Mouse (Mus musculus) heart, postnatal 0 days (tissue): ENCODE data around the gene U2af1l4. TPM values are rescaled to one million over a fixed set of nuclear protein-coding genes. Genes with fewer than 3 reads are reported as not detected.

Source experiments
- ATAC-seq: fragments of 200-750 bp; cut with Nextera tagmentation; 2 replicates; pipeline ENCODE4 v1.8.0; 2017; ENCODE audit warnings: low read depth, moderate number of reproducible peaks, moderate library complexity; ENCODE audit not compliant: insufficient read depth
- DNase-seq: peaks from one replicate; pipeline ENCODE4 v3.0.0-alpha.2; 2016; ENCODE audit warnings: low spot score
- H3K27ac ChIP-seq: fragments of 300-500 bp; sonication (generic); 2 replicates; pipeline ENCODE4 v1.5.1; 2014; ENCODE audit warnings: low read depth, mild to moderate bottlenecking
- H3K27me3 ChIP-seq: fragments of 300-500 bp; sonication (generic); 2 replicates; pipeline ENCODE4 v1.6.1; 2014; ENCODE audit warnings: low read length, mixed read lengths; ENCODE audit not compliant: control insufficient read depth, insufficient read depth
- H3K36me3 ChIP-seq: fragments of 300-500 bp; sonication (generic); replicated peaks from 2 replicates; pipeline ENCODE4 v1.6.1; 2014; ENCODE audit warnings: low read length, mixed read lengths; ENCODE audit not compliant: control insufficient read depth, insufficient read depth
- H3K4me1 ChIP-seq: fragments of 300-500 bp; sonication (generic); 2 replicates; pipeline ENCODE4 v1.6.1; 2014; ENCODE audit warnings: antibody characterized with exemption; ENCODE audit not compliant: control insufficient read depth, insufficient read depth
- H3K4me2 ChIP-seq: fragments of 300-500 bp; sonication (generic); 2 replicates; pipeline ENCODE4 v1.6.1; 2014; ENCODE audit warnings: low read depth, mild to moderate bottlenecking, low read length, moderate library complexity
- H3K4me3 ChIP-seq: fragments of 300-500 bp; sonication (generic); 2 replicates; pipeline ENCODE4 v1.5.1; 2014; ENCODE audit warnings: low read depth, low read length
- H3K9ac ChIP-seq: fragments of 300-500 bp; sonication (generic); replicated peaks from 2 replicates; pipeline ENCODE4 v1.6.1; 2014; ENCODE audit warnings: low read depth, low read length, mixed read lengths
- H3K9me3 ChIP-seq: fragments of 300-500 bp; sonication (generic); replicated peaks from 2 replicates; pipeline ENCODE4 v1.6.1; 2016; ENCODE audit warnings: low read length; ENCODE audit not compliant: control insufficient read depth
- CTCF ChIP-seq: IDR thresholded peaks from 2 replicates; pipeline ENCODE4 v1.5.1; 2016; ENCODE audit warnings: antibody characterized with exemption, control low read depth, low read depth
- EP300 ChIP-seq: IDR thresholded peaks from 2 replicates; pipeline ENCODE4 v1.6.1; 2016; ENCODE audit warnings: antibody characterized with exemption, low read depth
- WGBS: fragments of 180-500 bp; shearing (Covaris S2); extraction: QIAGEN DNeasy Blood & Tissue Kit; methylation state at CpG from one replicate; pipeline ENCODE4 v1.1.7; 2014; 5-methylcytosine and 5-hydroxymethylcytosine counted together
- polyA plus RNA-seq: library from polyadenylated mRNA; unstranded; fragments of >200 nt; fragmentation: Nextera tagmentation; extraction: Ambion mirVana; gene quantifications from 2 replicates; pipeline ENCODE4 v1.2.1, GENCODE M21; 2015
- total RNA-seq: library from RNA; depleted of rRNA; stranded (reverse); fragments of >200 nt; gene quantifications from 2 replicates; pipeline ENCODE4 v1.2.3, GENCODE M21; 2014; ENCODE audit warnings: low replicate concordance

The U2af1l4 gene
- total and polyA plus RNA-seq, 2 experiments from 2014 or later: 41.9 to 120 TPM

DNA sequence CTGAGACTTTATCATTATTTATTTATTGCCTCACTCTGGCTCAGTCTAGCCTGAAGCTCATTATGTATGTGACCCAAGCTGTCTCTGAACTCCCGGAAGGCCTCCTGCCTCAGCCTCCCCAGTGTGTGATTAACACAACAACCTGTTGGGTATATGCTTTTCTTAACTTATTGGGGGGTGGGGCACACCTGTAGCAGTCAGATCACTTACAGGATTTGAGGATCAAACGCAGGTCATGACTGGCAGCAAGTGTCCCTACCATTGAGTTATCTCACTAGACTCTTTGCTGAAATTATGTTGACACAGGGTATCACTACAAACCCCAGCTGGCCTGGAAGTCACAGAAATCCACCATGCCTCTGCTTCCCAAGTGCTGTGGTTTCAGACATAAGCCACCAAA, 2.8 kb upstream of the U2af1l4 start:
- Histone ChIP-seq H3K4me2 (peak overlapping the region; percentile 38; the same call in 1 of the 2 replicates), H3K4me3 (no peak overlapping the region), H3K36me3 (peaks cover 38% of the 10 kb centered on the region), H3K27me3 (no peaks in the 10 kb centered on the region), H3K4me1 (peaks cover 18% of the 10 kb centered on the region), H3K9ac (no peak overlapping the region), H3K27ac (no peak overlapping the region), H3K9me3 (no peaks in the 10 kb centered on the region)
- ATAC-seq (no peak), DNase-seq (no peak)
- 61% methylated on average over 2 of the region's 2 CpGs for WGBS
- TF ChIP-seq CTCF (no peak), EP300 (no peak)

DNA sequence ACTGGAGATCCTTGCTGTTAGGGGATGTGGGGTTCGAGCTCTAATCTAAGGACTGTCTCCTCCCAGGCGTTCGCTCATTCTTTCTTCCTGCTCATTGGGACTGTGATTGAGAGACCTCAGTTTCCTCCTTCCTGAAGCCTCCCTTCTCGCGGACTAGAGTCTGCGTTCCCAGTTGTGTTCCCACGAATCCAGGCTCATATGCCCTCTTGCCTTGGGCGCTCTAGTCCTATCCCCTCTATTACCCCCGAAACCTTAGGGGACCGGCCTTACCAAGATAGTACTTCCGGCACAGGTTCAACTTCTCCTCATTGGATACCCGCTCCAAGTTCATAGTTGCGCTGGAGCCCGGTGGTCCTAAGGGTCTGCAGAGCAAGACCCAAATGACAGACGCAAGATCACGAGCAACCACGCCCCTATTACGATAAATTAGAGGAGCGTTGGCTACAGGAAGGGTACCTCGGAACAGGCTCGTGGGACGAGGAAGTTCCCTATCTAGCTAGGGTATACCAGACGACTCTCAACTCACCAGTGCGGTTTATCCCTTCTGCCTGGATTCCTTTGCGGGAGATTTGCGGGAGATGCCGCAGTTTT, 480 bp upstream of the U2af1l4 start:
- H3K36me3 ChIP-seq: peaks cover 39% of the 10 kb centered on the region
- DNase-seq (no peak), ATAC-seq (no peak)
- H3K27me3 ChIP-seq: no peaks in the 10 kb centered on the region
- H3K27ac ChIP-seq: peak overlapping the region; percentile 65
- under 1% methylated on average over 27 of the region's 27 CpGs for WGBS
- no peaks in the 10 kb centered on the region for H3K9me3 ChIP-seq
- TF ChIP-seq EP300 (no peak), CTCF (no peak)
- peak overlapping the region; percentile 75 for H3K4me2 ChIP-seq
- H3K4me1 ChIP-seq: peaks cover 18% of the 10 kb centered on the region
- peak overlapping the region; percentile 78 for H3K4me3 ChIP-seq
- peak overlapping the region; percentile 79 for H3K9ac ChIP-seq

DNA sequence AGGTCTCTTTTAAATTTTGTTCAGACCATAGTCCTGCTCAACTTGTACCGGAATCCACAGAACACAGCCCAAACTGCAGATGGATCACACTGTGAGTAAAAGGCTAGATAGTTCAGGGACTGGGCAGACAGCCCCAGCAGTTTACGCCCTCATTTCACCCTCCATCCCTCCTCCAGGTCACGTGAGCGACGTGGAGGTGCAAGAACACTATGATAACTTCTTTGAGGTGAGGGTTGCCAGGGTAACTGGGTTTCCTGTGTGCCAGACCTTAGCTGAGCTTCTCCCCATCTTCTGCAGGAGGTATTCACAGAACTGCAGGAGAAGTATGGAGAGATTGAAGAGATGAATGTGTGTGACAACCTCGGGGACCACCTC, 792 bp downstream of the U2af1l4 start:
- ATAC-seq (no peak), DNase-seq (no peak)
- peaks cover 8% of the 10 kb centered on the region; the same call in 1 of the 2 replicates for H3K4me1 ChIP-seq
- peak overlapping the region; percentile 75 for H3K4me2 ChIP-seq
- peak overlapping the region; percentile 94 for H3K27ac ChIP-seq
- peak overlapping the region; percentile 78 for H3K4me3 ChIP-seq
- H3K9me3 ChIP-seq: no peaks in the 10 kb centered on the region
- H3K27me3 ChIP-seq: no peaks in the 10 kb centered on the region
- H3K9ac ChIP-seq: peak overlapping the region; percentile 79; the same call in 1 of the 2 replicates
- WGBS: 29% methylated on average over 6 of the region's 6 CpGs
- H3K36me3 ChIP-seq: peaks cover 48% of the 10 kb centered on the region
- TF ChIP-seq CTCF: no peak
- no peak for TF ChIP-seq EP300

DNA sequence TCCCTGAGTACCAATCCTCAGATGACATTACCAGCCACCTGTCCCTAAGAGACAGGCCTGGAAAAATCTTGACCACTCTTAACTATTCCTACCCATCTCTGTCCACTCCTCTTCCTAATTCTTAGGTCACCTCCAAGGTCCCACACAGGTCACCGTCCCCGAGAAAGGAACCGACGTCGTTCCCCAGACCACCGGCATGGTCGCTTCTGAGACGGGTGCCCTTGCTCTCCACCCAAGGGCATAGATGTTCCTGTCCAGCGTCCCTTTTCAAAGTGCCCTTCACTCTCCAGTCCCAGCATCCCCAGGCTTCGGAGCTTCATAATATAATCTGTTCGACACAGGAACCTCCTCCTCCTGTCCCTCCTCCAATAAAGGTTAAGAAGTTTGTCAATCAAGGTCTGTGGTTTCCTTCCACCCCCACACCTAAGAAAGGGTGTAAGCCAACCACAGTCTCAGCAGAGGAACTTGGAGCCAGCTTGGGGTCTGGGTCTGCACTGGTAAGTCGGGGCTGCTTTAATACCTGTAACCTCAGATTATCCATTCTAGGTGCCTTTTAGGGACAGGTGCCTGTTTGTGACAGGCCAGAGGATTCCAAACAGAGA, 2.0 kb downstream of the U2af1l4 start, which contains the start of gene Igflr1:
Gene Igflr1, plus strand, starts transcription at position 458 of the 602 bp plus-strand sequence.
- Histone ChIP-seq H3K27ac (no peak within 1 kb of the TSS), H3K4me1 (peaks cover 7% of the 10 kb centered on the region; the same call in 1 of the 2 replicates), H3K9ac (no peak within 1 kb of the TSS), H3K9me3 (no peaks in the 10 kb centered on the region), H3K27me3 (no peaks in the 10 kb centered on the region), H3K36me3 (peaks cover 60% of the 10 kb centered on the region), H3K4me3 (no peak within 1 kb of the TSS), H3K4me2 (no peak within 1 kb of the TSS)
- no peak for ATAC-seq
- DNase-seq: no peak
- TF ChIP-seq CTCF (no peak), EP300 (no peak)
- WGBS: 87% methylated on average over 12 of the region's 12 CpGs

DNA sequence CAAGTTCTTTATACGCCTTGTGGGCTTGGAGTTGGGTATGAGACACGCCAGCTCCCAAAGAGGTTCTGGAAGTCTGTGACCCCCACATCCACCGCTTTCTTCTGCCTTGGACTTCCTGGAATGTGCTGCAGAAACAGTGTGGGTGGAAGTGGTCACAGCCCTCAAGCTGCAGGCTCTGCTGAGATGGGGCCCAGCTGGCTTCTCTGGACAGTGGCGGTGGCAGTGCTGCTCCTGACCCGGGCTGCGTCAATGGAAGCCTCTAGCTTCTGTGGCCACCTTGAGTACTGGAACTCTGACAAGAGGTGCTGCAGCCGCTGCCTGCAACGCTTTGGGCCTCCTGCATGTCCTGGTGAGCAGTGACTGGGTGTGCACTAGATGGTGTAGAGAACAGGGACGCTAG, 2.9 kb downstream of the U2af1l4 start:
- no peak overlapping the region for H3K4me2 ChIP-seq
- TF ChIP-seq EP300: no peak
- TF ChIP-seq CTCF: no peak
- no peak overlapping the region for H3K27ac ChIP-seq
- peaks cover 7% of the 10 kb centered on the region; the same call in 1 of the 2 replicates for H3K4me1 ChIP-seq
- ATAC-seq: no peak
- no peak overlapping the region for H3K9ac ChIP-seq
- H3K27me3 ChIP-seq: no peaks in the 10 kb centered on the region
- H3K9me3 ChIP-seq: no peaks in the 10 kb centered on the region
- WGBS: 74% methylated on average over 9 of the region's 9 CpGs
- DNase-seq: no peak
- no peak overlapping the region for H3K4me3 ChIP-seq
- H3K36me3 ChIP-seq: peaks cover 69% of the 10 kb centered on the region

DNA sequence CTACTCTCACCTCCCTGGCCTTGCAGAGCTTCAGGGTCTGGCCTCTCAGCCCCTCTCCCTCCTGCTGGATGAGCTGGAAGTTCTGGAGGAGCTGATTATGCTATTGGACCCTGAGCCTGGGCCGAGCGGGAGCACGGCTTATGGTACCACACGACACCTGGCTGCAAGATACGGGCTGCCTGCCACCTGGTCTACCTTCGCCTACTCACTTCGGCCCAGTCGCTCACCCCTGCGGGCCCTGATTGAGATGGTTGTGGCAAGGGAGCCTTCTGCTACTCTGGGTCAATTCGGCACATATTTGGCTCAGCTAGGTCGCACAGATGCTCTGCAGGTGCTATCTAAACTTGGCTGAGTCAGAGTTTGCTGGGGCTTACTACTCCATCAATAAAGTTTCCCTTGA, 4.5 kb downstream of the U2af1l4 start:
- Histone ChIP-seq H3K4me2 (no peak overlapping the region), H3K36me3 (peaks cover 77% of the 10 kb centered on the region), H3K4me1 (peaks cover 7% of the 10 kb centered on the region; the same call in 1 of the 2 replicates), H3K4me3 (no peak overlapping the region), H3K9me3 (no peaks in the 10 kb centered on the region), H3K9ac (no peak overlapping the region), H3K27ac (no peak overlapping the region), H3K27me3 (no peaks in the 10 kb centered on the region)
- DNase-seq (no peak), ATAC-seq (no peak)
- WGBS: 88% methylated on average over 11 of the region's 11 CpGs
- TF ChIP-seq CTCF: no peak
- no peak for TF ChIP-seq EP300
